Comparison of ENCODE assay signal across 27 mouse cellular contexts in the genomic region with DNA sequence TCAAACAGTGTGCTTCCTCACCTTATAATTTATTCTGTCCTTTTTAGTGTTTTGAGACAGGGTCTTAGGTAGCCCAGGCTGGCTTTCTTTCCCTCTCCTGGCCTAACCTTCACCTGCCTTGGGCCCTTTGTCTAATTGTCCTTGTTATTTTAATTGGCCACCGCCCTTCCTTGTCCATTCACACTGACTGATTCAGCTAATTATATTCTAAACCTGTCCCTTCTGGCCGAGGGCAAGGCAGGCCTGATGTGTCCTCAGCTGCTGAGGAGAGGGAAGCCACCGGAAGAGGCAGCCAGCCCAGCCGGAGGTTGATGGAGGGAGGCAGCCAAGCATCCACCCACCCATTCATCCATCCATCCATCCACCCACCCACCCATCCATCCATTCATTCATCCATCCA. TPM values are rescaled to one million over a fixed set of nuclear protein-coding genes. Genes with fewer than 3 reads are reported as not detected.
DNase-seq lines count a peak whose midpoint lies in the region; ATAC-seq and TF ChIP-seq lines count a peak whose summit lies in the region.
"Had no signal": no experiment of that assay in that cellular context is flagged by ENCODE, and none has a peak within 500 bp of the region (broad histone marks: within the 10 kb centered on the region; RNA-seq: fewer than 3 reads in every experiment).

No protein-coding gene starts in this region.

- peak overlapping the region; percentile 42; the same call in 1 of the 2 replicates for H3K27ac ChIP-seq in hindbrain, embryonic 10.5 days
- H3K27ac ChIP-seq in hindbrain, embryonic 16.5 days (ENCODE audit: low read depth, low read length): no peak overlapping the region
- no peak overlapping the region; the same call in 1 of the 2 replicates for H3K27ac ChIP-seq in neural tube, embryonic 12.5 days
- no peak overlapping the region for H3K27ac ChIP-seq in neural tube, embryonic 15.5 days (replicated peaks)
- H3K27ac ChIP-seq in ES-E14 (ENCODE audit: insufficient read depth, low read depth, low read length, poor library complexity, severe bottlenecking): peak overlapping the region; percentile 6; the same call in 1 of the 2 replicates
- H3K27ac ChIP-seq: embryonic facial prominence, embryonic 12.5 days; embryonic facial prominence, embryonic 15.5 days; forebrain, embryonic 13.5 days; gastrocnemius, adult 2 months had no signal

- DNase-seq in hindbrain, embryonic 10.5 days (ENCODE audit: low spot score): no peak
- DNase-seq in ES-E14 (ENCODE audit: low read depth, low spot score): peak; percentile 44
- DNase-seq in lung, postnatal 4 days: no peak
- DNase-seq in thymus, postnatal 14 days: no peak
- DNase-seq: adrenal gland, postnatal 14 days; B cell, adult 2 months; cerebellum, adult 11 months; cerebellum, adult 2 months; cerebellum, adult 9-11 months; cerebellum, postnatal 25 days; forebrain, postnatal 0 days; gastrocnemius, adult 2 months; gastrocnemius, postnatal 14 days; heart, adult 11 months; kidney, adult 2 months had no signal

- no peaks in the 10 kb centered on the region for H3K9me3 ChIP-seq in hindbrain, embryonic 10.5 days
- no peaks in the 10 kb centered on the region for H3K9me3 ChIP-seq in hindbrain, embryonic 16.5 days (ENCODE audit: control insufficient read depth, low read length)
- H3K9me3 ChIP-seq in neural tube, embryonic 12.5 days: no peaks in the 10 kb centered on the region
- H3K9me3 ChIP-seq in neural tube, embryonic 15.5 days (replicated peaks): no peaks in the 10 kb centered on the region
- no peaks in the 10 kb centered on the region for H3K9me3 ChIP-seq in ES-E14 (ENCODE audit: control insufficient read depth, insufficient read depth, low read depth, low read length)
- H3K9me3 ChIP-seq: embryonic facial prominence, embryonic 12.5 days; embryonic facial prominence, embryonic 15.5 days; forebrain, embryonic 13.5 days had no signal

- in situ Hi-C loops in ES-E14 (cut with MboI; ENCODE audit: low sequenced_read_pairs in 2 of 2, unreplicated experiment in 2 of 2): no loop called here

- peaks cover 51% of the 10 kb centered on the region for H3K4me1 ChIP-seq in hindbrain, embryonic 10.5 days (replicated peaks)
- H3K4me1 ChIP-seq in hindbrain, embryonic 16.5 days (ENCODE audit: control insufficient read depth, insufficient read depth, low read depth, low read length): no peaks in the 10 kb centered on the region
- peaks cover 31% of the 10 kb centered on the region; the same call in 1 of the 2 replicates for H3K4me1 ChIP-seq in neural tube, embryonic 12.5 days
- H3K4me1 ChIP-seq in neural tube, embryonic 15.5 days: peaks cover 22% of the 10 kb centered on the region
- peaks cover 17 to 46% of the 10 kb centered on the region in 2 experiments; a peak in 3 of 4 replicates for H3K4me1 ChIP-seq in ES-E14 (ENCODE audit: control insufficient read depth in 2 of 2, insufficient read depth in 2 of 2, low read length in 2 of 2, poor library complexity in 1 of 2)

- no peak overlapping the region for H3K4me3 ChIP-seq in hindbrain, embryonic 10.5 days
- no peak overlapping the region for H3K4me3 ChIP-seq in hindbrain, embryonic 16.5 days (ENCODE audit: low read length)
- no peak overlapping the region for H3K4me3 ChIP-seq in neural tube, embryonic 12.5 days
- H3K4me3 ChIP-seq in neural tube, embryonic 15.5 days (replicated peaks): no peak overlapping the region
- no peak overlapping the region for H3K4me3 ChIP-seq in ES-E14 (ENCODE audit: insufficient read depth in 1 of 2, low read depth in 1 of 2, low read length in 2 of 2, poor library complexity in 1 of 2, severe bottlenecking in 1 of 2)
- H3K4me3 ChIP-seq: embryonic facial prominence, embryonic 12.5 days; embryonic facial prominence, embryonic 15.5 days; forebrain, embryonic 13.5 days; gastrocnemius, adult 2 months had no signal

- WGBS in hindbrain, embryonic 10.5 days: 70% methylated on average over 4 of the region's 4 CpGs
- WGBS in hindbrain, embryonic 16.5 days: 43% methylated on average over 4 of the region's 4 CpGs
- 63% methylated on average over 4 of the region's 4 CpGs for WGBS in neural tube, embryonic 12.5 days
- WGBS in neural tube, embryonic 15.5 days: 36% methylated on average over 4 of the region's 4 CpGs

- H3K36me3 ChIP-seq in hindbrain, embryonic 10.5 days: peaks cover 62% of the 10 kb centered on the region
- H3K36me3 ChIP-seq in hindbrain, embryonic 16.5 days (ENCODE audit: control insufficient read depth, insufficient read depth, low read length): peaks cover 5% of the 10 kb centered on the region
- H3K36me3 ChIP-seq in neural tube, embryonic 12.5 days: peaks cover 44% of the 10 kb centered on the region
- H3K36me3 ChIP-seq in neural tube, embryonic 15.5 days: peaks cover 31% of the 10 kb centered on the region
- H3K36me3 ChIP-seq in ES-E14 (ENCODE audit: control insufficient read depth, insufficient read depth, low read length, poor library complexity, severe bottlenecking): peaks cover 3% of the 10 kb centered on the region; the same call in 1 of the 2 replicates
- H3K36me3 ChIP-seq: embryonic facial prominence, embryonic 12.5 days; embryonic facial prominence, embryonic 15.5 days had no signal

- no peaks in the 10 kb centered on the region for H3K27me3 ChIP-seq in hindbrain, embryonic 10.5 days (ENCODE audit: insufficient read depth, poor library complexity, severe bottlenecking)
- H3K27me3 ChIP-seq in hindbrain, embryonic 16.5 days (replicated peaks; ENCODE audit: control insufficient read depth, insufficient read depth, low read length): no peaks in the 10 kb centered on the region
- H3K27me3 ChIP-seq in neural tube, embryonic 12.5 days (replicated peaks): no peaks in the 10 kb centered on the region
- H3K27me3 ChIP-seq in neural tube, embryonic 15.5 days (replicated peaks): no peaks in the 10 kb centered on the region
- H3K27me3 ChIP-seq: embryonic facial prominence, embryonic 12.5 days; embryonic facial prominence, embryonic 15.5 days; forebrain, embryonic 13.5 days had no signal

- no peak for ATAC-seq in hindbrain, embryonic 16.5 days
- no peak for ATAC-seq in neural tube, embryonic 12.5 days (ENCODE audit: low FRiP score, low read depth)
- ATAC-seq in neural tube, embryonic 15.5 days (ENCODE audit: low FRiP score): no peak
- ATAC-seq: forebrain, embryonic 13.5 days; forebrain, postnatal 0 days; intestine, postnatal 0 days had no signal

- no peak overlapping the region for H3K4me2 ChIP-seq in hindbrain, embryonic 16.5 days (ENCODE audit: low read length)
- H3K4me2 ChIP-seq in neural tube, embryonic 12.5 days (replicated peaks): no peak overlapping the region
- no peak overlapping the region for H3K4me2 ChIP-seq in neural tube, embryonic 15.5 days
- H3K4me2 ChIP-seq: embryonic facial prominence, embryonic 12.5 days; embryonic facial prominence, embryonic 15.5 days; forebrain, embryonic 13.5 days; heart, embryonic 11.5 days had no signal

- no peak overlapping the region for H3K9ac ChIP-seq in hindbrain, embryonic 16.5 days (ENCODE audit: low read depth, low read length)
- H3K9ac ChIP-seq in neural tube, embryonic 12.5 days: 0 out of 2 replicates have a peak overlapping the region, but pooled peaks have one; percentile 5
- no peak overlapping the region for H3K9ac ChIP-seq in neural tube, embryonic 15.5 days (replicated peaks)
- peak overlapping the region; percentile 1; the same call in 1 of the 2 replicates for H3K9ac ChIP-seq in ES-E14 (ENCODE audit: insufficient read depth, low read depth, low read length, poor library complexity, severe bottlenecking)
- H3K9ac ChIP-seq: embryonic facial prominence, embryonic 12.5 days; embryonic facial prominence, embryonic 15.5 days; forebrain, embryonic 13.5 days; forebrain, postnatal 0 days had no signal

TF ChIP-seq in ES-E14, 5 proteins besides CTCF, POLR2A, EP300 and RAD21:
- TF ChIP-seq HCFC1 (IDR thresholded peaks at IDR 0.05; ENCODE audit: borderline replicate concordance, insufficient read depth, low read length) (no peak), MAFK (IDR thresholded peaks at IDR 0.05; ENCODE audit: insufficient read depth, low read depth, low read length) (0 out of 2 replicates have a peak, but pooled peaks have one; percentile 26), ZC3H11A (IDR thresholded peaks at IDR 0.05; ENCODE audit: borderline replicate concordance, low read depth, low read length) (no peak), CHD2 (IDR thresholded peaks at IDR 0.05; ENCODE audit: low read depth, low read length) (no peak; the same call in 1 of the 2 replicates), ZNF384 (IDR thresholded peaks at IDR 0.05; ENCODE audit: low read depth, low read length) (no peak)

RNA-seq across cellular contexts. Expression of gene Mgat5b, which starts 52.2 kb away (rescaled TPM):
- 6.3 and 12.8 TPM in 2 replicates for polyA plus RNA-seq in hindbrain, embryonic 10.5 days (2016; fragmentation: Nextera tagmentation; extraction: Ambion mirVana)
- 19.4 and 27.5 TPM in 2 replicates for polyA plus RNA-seq in hindbrain, embryonic 16.5 days (2015; fragmentation: Nextera tagmentation; extraction: Ambion mirVana)
- 26.8 and 30.1 TPM in 2 replicates for polyA plus RNA-seq in neural tube, embryonic 12.5 days (2016; fragmentation: Nextera tagmentation; extraction: Ambion mirVana)
- polyA plus RNA-seq in neural tube, embryonic 15.5 days (2015; fragmentation: Nextera tagmentation; extraction: Ambion mirVana): 20.1 and 25.0 TPM in 2 replicates
- total RNA-seq in ES-E14 (2012; rRNA removed): 7.1 and 10.1 TPM in 2 replicates
- total RNA-seq: CH12.LX; common myeloid progenitor, adult 5-6 weeks; gastrocnemius, adult 2 months; hematopoietic stem cell, adult 5-6 weeks; MEL had no signal

Comparison
In these comparisons a context has a peak if more than half of its experiments do, and no peak if none do; other contexts are left out.
1. H3K27ac ChIP-seq: peak in hindbrain, embryonic 10.5 days (single experiment) and ES-E14 (single experiment); none in hindbrain, embryonic 16.5 days (single experiment), neural tube, embryonic 12.5 days (single experiment) and neural tube, embryonic 15.5 days (single experiment).
2. H3K9ac ChIP-seq: peak in neural tube, embryonic 12.5 days (single experiment) and ES-E14 (single experiment); none in hindbrain, embryonic 16.5 days (single experiment) and neural tube, embryonic 15.5 days (single experiment).